Mouse (Mus musculus) heart, adult 8-10 months (tissue): ENCODE results near the gene Pdia2. TPM values are rescaled to one million over a fixed set of nuclear protein-coding genes. Genes with fewer than 3 reads are reported as not detected.

ENCODE experiments used
- DNase-seq: peaks from one replicate; pipeline ENCODE4 v3.0.0; 2022; ENCODE audit warnings: low spot score
- total RNA-seq, 4 experiments: library from RNA; stranded (reverse); gene quantifications; 2 replicates each; pipeline ENCODE4 v1.2.4; 2022

Gene Pdia2
- not detected for total RNA-seq

- no peak for DNase-seq
Measured at GRCm38 (mm10) chr17:26198892-26199291, at the start of gene Pdia2. Gene Pdia2 (minus strand): TSS chr17:26199087.

GRCm38 (mm10) chr17:26244101-26244841 lies 45.4 kb upstream of the Pdia2 start, which contains the start of gene Fam234a:
Gene Fam234a (minus strand): TSS chr17:26244242.
- peak; percentile 94 for DNase-seq

- peak; percentile 63 for DNase-seq
Measured at GRCm38 (mm10) chr17:26243471-26244100, 44.7 kb upstream of the Pdia2 start.

- DNase-seq, result no peak
Measured at GRCm38 (mm10) chr17:26240990-26241389, 42.1 kb upstream of the Pdia2 start.

- no peak for DNase-seq
Measured at GRCm38 (mm10) chr17:26240120-26240790, 41.4 kb upstream of the Pdia2 start.

- no peak for DNase-seq
Measured at GRCm38 (mm10) chr17:26239551-26239950, 40.7 kb upstream of the Pdia2 start.

GRCm38 (mm10) chr17:26237667-26238066 lies 38.8 kb upstream of the Pdia2 start:
- DNase-seq, result no peak

GRCm38 (mm10) chr17:26235077-26235815 lies 36.4 kb upstream of the Pdia2 start:
- no peak for DNase-seq

GRCm38 (mm10) chr17:26234386-26234785 lies 35.5 kb upstream of the Pdia2 start:
- DNase-seq, result no peak

- no peak for DNase-seq
Measured at GRCm38 (mm10) chr17:26232863-26233262, 34.0 kb upstream of the Pdia2 start.

- no peak for DNase-seq
Measured at GRCm38 (mm10) chr17:26231156-26231555, 32.3 kb upstream of the Pdia2 start.

- no peak for DNase-seq
Measured at GRCm38 (mm10) chr17:26229776-26230175, 30.9 kb upstream of the Pdia2 start.

- DNase-seq, result no peak
Measured at GRCm38 (mm10) chr17:26225150-26225549, 26.3 kb upstream of the Pdia2 start.

- no peak for DNase-seq
Measured at GRCm38 (mm10) chr17:26221508-26221907, 22.6 kb upstream of the Pdia2 start.

GRCm38 (mm10) chr17:26212681-26213080 lies 13.8 kb upstream of the Pdia2 start:
- no peak for DNase-seq

- no peak for DNase-seq
Measured at GRCm38 (mm10) chr17:26212241-26212640, 13.4 kb upstream of the Pdia2 start.

- no peak for DNase-seq
Measured at GRCm38 (mm10) chr17:26207686-26208085, 8.8 kb upstream of the Pdia2 start, which contains the start of gene Arhgdig. Gene Arhgdig (minus strand): TSS chr17:26207786.

GRCm38 (mm10) chr17:26206392-26206791 lies 7.5 kb upstream of the Pdia2 start:
- DNase-seq, result no peak

- DNase-seq, result no peak
Measured at GRCm38 (mm10) chr17:26204766-26205165, 5.9 kb upstream of the Pdia2 start.

- no peak for DNase-seq
Measured at GRCm38 (mm10) chr17:26203321-26203811, 4.5 kb upstream of the Pdia2 start.

- DNase-seq, result no peak
Measured at GRCm38 (mm10) chr17:26202737-26203136, 3.9 kb upstream of the Pdia2 start, which contains the start of gene Rgs11. Gene Rgs11 (plus strand): TSS chr17:26202951.

GRCm38 (mm10) chr17:26201998-26202397 lies 3.1 kb upstream of the Pdia2 start:
- DNase-seq, result no peak
